ENCODE assay signal across 11 mouse cellular contexts in genomic region chr15:31999553-31999952, GRCm38 (mm10).
"Had no signal": no experiment of that assay in that cellular context is flagged by ENCODE, and none has a peak within 500 bp of the region (broad histone marks: within the 10 kb centered on the region; RNA-seq: fewer than 3 reads in every experiment).

No protein-coding gene starts in this region.

- H3K9me3 ChIP-seq: limb, embryonic 15.5 days; liver, embryonic 12.5 days; midbrain, embryonic 10.5 days had no signal

- DNase-seq: kidney, postnatal 25 days; lung, embryonic 14.5 days; lung, postnatal 10 days; lung, postnatal 4 days; right cerebral cortex, adult 18-20 months; right cerebral cortex, postnatal 25 days; thymus, postnatal 36 days had no signal

- H3K27ac ChIP-seq: left cerebral cortex, adult 2 months; limb, embryonic 15.5 days; liver, embryonic 12.5 days; midbrain, embryonic 10.5 days had no signal

- H3K4me1 ChIP-seq: liver, embryonic 12.5 days had no signal

- H3K4me3 ChIP-seq: left cerebral cortex, adult 2 months; limb, embryonic 15.5 days; liver, embryonic 12.5 days; midbrain, embryonic 10.5 days had no signal

- H3K36me3 ChIP-seq: limb, embryonic 15.5 days; liver, embryonic 12.5 days; midbrain, embryonic 10.5 days had no signal

- H3K27me3 ChIP-seq: limb, embryonic 15.5 days; liver, embryonic 12.5 days had no signal
